Mouse (Mus musculus): ENCODE data around the gene Spata18.

The Spata18 gene

GRCm38 (mm10) chr5:73716941-73717340 is 65.8 kb downstream of the Spata18 start:
- no peak for DNase-seq (ENCODE audit: low read depth, low spot score)

GRCm38 (mm10) chr5:73721682-73722282 is 70.6 kb downstream of the Spata18 start:
- DNase-seq (ENCODE audit: low read depth, low spot score) = no peak

- no peak for DNase-seq (ENCODE audit: low read depth, low spot score)
These were observed 74.8 kb downstream of the Spata18 start for GRCm38 (mm10) chr5:73725981-73726380.

GRCm38 (mm10) chr5:73728651-73729050 is 77.5 kb downstream of the Spata18 start:
- no peak for DNase-seq (ENCODE audit: low read depth, low spot score)

Measured in ES-CJ7 (cell line).